Mouse (Mus musculus): ENCODE data around the gene Lrp1. TPM values are rescaled to one million over a fixed set of nuclear protein-coding genes. Genes with fewer than 3 reads are reported as not detected.

Lrp1 gene
- total RNA-seq, 1 experiment from 2014 or later: 3.2 TPM

DNA sequence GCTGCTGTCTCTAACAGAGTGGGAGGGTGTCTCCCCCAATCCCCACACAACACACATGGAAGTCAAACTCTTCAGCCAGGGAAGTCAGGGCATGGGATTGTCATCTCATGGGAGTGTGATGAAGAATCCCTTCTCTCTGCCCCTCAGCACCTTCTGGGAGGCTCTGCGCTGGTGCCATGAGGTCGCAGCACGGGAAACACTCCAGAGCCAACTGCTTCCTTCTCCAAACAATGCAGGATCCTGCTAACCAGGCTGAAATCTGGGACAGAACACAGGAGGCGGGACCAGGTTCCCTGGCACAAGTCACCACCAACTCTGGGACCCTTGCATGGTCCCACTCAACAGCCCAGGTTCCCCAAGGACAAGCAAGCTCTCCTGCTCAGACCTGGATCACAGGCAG lies 3.7 kb downstream of the Lrp1 start:
- no peak for ATAC-seq (replicated peaks; ENCODE audit: low read depth, poor library complexity, severe bottlenecking)

DNA sequence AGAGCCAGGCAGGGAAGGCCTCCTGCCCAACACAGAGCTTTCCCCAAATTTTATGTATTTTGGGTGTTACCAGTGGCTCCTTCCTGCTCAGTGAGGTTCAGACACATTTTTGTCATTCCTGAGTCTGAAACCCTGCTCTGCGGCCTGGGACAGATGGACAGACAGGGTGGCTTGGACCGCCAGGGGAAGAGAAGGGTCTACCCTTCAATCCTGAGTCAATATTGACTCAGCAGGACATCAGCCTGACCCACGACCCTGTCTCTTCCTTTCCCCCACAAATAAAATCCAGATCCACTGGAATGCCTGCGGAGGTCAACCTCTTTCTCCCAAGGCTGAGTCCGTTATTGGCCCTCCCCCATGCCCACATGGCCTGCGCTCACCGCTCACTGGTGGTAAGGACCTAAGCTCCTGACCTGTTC lies 4.7 kb downstream of the Lrp1 start:
- ATAC-seq (replicated peaks; ENCODE audit: low read depth, poor library complexity, severe bottlenecking): no peak

DNA sequence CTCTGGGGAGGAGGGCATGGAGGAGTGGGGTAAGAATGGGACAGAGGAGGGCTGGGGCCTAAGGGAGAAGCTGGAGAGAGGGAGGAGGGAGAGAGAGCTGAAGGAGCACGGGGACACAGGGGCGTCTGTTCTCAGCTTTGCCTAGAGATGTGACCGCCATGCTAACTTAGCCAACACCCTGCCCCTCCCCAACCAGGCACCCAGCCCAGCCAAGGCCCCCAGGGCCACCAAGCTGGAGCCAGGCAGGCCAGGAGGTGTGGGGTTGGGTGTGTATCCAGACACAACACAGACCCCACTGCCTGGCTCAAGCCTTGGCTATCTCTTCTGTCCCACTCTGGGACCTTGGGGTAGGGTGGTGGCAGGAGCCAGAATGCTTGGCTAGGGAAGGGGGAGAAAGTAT lies 5.4 kb downstream of the Lrp1 start:
- no peak for ATAC-seq (replicated peaks; ENCODE audit: low read depth, poor library complexity, severe bottlenecking)

DNA sequence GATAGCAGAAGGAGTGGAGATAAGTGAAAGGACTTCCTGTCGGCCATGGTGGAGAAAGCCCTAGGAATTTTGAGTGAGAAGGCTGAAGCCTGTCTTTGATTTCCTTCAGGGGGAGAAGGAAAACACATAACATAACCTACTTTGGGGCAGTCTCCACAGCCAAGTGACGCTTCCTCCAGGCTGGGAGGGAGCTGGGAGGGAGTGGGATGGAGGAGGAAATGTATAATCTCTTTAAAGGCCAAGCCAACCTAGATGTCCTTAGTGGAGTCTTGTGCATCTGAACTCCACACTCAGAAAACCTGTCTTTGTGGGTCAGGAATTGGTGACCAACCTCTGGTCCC lies 5.9 kb downstream of the Lrp1 start:
- no peak for ATAC-seq (replicated peaks; ENCODE audit: low read depth, poor library complexity, severe bottlenecking)

DNA sequence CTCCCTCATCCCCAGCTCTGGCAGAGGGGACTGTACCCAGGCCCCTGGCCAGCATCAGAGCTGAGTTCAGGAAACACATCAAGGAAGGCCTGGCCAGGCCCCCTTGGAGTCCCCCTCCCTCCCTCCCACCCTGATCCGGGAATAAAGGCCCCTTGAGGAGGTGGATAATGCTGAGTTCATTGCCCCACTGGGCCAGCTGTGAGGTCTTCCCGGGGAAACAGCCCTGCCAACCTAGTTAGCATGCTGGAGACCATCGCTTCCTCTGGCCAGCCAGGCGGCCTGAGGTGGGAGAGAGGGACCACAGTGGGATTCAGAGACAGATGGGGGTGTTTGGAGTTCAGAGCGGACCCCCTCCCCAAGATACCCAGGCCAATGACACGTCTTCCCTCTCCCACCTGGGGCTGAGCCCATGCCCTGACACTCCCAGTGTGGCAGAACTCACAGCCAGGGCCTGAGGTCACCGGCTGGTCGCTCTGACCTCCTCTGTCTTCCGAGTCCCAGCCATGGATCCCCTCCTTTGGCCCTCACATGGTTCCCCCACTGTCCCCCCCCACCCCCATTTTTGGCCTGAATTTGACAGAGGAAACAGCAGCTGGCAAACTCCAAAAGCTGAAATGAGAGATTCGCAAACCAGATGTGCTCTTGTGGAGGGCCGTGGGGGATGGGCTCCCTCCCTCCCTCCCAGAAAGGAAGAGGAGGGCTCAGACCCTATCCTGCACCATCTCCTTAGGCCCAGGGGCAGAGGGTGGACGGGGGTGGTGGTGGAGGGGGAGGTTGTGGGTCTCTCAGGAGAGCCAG lies 6.5 kb downstream of the Lrp1 start:
- no peak for ATAC-seq (replicated peaks; ENCODE audit: low read depth, poor library complexity, severe bottlenecking)

DNA sequence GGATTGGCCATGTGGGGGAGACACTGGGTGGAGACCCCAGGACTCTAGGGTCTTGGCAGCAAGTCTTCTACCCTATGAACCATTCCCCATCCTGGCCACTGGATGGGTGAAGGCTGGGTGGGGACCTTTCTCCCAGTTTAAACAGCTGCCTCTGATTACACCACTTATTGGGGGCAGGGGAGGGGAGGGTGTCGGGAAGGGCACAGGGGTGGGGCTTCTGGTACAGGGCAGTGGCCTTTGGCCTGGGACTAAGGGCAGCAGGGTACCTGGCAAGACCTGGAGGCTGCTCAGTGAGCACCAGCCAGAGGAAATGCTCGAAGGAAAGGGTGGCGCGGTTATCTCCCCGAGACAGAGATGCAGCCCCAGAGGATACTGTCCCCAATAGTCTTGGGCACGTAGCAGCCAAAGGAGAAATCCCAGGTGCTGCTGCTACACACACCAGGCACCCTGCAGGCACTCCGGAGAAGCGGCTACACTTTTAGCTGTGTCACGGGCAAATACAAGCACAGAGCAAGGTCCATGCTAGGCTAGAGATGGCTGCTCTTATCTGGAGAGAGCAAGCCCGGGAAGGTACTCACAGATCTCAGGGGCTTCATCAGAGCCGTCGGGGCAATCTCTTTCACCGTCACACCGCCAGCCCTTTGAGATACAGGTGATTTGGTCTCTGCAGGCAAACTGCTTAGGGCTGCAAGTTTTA lies 8.7 kb downstream of the Lrp1 start:
- ATAC-seq (replicated peaks; ENCODE audit: low read depth, poor library complexity, severe bottlenecking): no peak

DNA sequence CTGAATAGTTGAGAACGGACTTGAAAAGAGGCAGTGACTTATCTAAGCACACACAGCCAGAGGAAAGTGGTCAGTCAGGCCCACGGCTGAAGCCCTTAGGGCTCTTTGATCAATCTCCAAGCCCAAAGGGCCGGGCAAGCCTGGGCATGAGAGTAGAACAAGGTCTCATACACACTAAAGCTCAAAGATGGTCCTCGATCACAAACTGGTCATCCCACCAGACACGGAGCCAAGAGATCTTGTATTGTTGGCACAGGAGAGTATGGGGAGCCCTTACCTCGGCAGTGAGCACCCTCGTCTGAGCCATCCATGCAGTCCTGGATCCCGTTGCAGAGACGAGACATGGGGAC lies 10.9 kb downstream of the Lrp1 start:
- ATAC-seq (replicated peaks; ENCODE audit: low read depth, poor library complexity, severe bottlenecking): no peak

DNA sequence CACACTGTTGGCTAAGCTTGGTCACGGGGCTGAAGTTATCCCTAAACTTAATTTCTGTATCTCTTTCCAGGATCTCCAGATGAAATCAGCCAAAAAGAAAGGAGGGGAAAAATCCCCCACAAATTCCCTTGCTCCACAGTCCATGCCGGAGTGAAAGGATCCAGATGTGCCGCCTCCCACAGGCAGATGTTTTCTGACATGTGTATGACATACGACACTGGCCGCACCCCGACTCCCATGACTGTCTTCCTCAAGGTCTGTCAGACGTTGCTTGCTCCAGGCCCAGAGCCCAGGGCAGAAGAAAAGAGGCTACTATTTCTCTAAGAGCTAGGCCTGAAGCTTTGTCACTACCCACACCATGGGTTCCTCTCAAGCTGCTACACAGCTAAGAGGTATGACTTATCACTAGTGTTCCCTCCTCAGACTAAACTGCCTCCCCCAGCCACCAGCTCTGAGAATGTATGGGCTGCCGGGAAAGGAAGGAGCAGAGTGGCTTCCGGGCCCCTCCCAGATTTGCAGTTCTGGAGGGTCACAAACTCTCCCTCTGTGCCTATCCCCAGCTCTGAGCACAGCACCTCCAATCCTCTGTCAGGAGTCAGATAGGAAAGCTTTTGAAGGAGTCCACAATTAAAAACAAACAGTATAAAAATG lies 11.4 kb downstream of the Lrp1 start:
- ATAC-seq (replicated peaks; ENCODE audit: low read depth, poor library complexity, severe bottlenecking): no peak

DNA sequence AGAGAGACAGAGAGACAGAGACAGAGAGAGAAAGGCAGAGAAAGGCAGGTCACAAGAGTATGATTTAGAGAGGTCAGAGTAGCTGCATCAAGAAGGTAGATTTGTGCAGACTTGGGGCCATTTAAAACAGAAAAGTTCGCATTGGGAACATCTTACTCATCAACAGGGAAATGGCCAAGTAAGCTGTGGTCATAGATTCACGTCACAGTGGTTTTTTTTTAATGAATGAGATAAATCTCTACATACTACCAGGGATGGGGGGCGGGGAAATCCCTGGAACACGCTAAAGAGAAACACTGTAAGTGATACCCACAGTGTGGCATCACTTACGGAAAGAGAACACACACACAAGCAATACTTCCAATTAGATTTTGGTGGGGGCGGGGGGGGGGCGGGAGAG lies 13.9 kb downstream of the Lrp1 start:
- ATAC-seq (replicated peaks; ENCODE audit: low read depth, poor library complexity, severe bottlenecking): no peak

DNA sequence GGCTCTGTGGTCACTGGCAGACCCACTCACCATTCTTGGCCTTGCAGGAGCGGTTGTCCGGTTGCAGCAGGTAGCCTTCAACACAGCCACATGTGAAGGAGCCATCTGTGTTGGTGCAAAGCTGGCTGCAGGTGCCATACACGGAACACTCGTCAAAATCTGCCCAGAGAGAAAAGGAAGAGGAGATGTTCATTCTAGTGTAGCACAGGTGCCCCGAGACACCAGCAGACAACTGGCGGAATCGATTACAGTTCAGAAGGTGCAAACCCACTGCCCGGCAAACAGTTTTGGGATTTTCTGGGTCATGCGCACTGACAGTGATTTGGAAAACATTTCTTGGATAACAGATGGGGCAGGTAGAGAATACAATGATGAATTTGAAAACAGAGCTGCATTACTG lies 15.2 kb downstream of the Lrp1 start:
- ATAC-seq (replicated peaks; ENCODE audit: low read depth, poor library complexity, severe bottlenecking): no peak

DNA sequence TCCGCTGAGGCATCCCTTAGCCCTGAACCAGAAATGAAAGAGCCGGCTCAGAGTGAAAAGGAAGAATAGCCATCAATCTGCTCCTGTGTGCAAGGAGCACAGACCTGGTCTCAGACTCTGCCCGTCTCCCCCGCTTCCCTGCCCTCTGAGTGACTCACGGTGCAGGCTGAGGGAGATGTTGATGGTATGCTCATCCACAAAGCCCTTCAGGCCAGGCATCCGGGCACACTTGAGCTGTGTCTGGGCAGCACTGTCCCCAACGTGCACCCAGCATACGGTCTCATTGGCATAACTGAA lies 15.7 kb downstream of the Lrp1 start:
- ATAC-seq (replicated peaks; ENCODE audit: low read depth, poor library complexity, severe bottlenecking): no peak

DNA sequence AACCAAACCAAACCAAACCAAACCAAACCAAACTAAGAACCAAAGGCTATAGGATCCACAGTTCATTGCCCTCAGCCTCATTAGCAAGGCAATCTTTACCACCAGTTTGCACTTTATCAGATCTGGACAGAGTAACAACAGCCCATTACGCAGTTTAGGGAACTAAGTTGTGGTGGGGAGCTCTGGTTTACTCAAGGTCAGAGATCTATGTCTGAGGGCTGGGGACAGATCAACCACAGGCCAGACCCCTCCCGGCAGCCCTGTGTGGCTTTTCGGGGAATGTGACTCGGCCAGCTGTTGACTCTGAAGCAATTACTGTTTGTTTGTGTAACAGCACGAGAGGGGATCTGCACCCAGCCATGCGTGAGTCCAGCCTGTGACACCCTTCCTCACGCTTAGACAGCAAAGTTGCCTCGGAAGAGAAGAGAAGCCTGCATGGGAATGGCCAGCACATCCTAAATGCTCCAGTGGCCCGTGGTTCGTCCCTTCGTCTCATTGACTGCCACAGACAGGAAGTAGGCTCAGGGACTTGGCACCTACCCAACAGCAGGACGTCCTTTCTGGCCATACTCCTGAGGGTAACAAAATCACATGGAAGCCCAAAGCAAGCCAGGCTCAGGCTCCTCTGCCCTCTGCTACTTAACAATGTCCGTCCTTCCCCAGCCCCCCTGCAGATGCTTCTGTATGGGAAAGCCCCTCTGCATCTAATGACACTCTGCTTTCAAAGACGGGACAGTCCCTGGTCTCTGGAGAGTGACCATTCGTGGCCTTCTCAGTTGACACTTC lies 16.3 kb downstream of the Lrp1 start:
- peak; percentile 91 for ATAC-seq (replicated peaks; ENCODE audit: low read depth, poor library complexity, severe bottlenecking)

DNA sequence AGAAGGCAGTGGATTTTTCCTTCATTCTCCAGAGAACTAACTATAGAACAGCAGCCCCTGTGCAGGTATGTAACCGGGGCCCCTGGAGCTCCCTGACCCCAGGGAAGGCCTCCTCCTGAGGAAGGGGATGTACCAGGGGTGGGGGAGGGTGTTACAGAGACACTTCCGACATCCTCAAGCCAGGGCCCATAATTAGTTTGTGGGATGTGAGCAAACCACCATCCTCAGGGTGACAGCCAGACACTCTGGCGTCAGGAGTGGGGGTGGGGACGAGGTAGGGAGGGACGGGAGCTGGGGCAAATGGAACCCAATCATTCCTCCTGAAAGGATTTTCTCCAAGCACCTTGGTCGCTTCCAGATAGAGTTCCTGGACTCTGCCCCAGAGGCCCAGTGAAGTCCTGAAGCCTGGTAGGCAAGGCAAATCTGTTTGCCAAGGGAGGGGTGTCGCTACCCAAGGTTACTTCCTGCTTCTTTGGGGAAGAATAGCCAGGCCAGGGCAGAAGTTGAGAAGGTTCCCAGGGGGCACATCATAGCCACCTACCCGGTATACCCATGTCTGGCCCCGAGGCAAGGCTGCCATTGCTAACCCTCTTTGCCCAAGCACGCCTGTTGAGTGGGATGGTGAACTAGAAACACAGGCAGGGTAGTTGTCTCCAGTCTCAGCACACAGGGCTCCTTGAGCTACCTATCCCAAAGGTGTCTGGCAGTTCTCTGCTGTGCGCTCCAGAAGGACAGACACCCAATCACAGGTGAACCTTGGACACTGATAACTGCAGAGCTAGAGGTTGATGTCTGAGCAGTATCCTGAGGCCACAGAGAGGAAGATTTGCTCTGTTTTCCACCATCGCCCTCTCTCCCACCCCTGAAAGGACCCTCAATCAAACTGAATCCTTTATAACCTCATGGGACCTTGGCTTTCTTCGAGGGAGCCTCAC lies 17.2 kb downstream of the Lrp1 start:
- peak; percentile 7; the same call in 1 of the 2 replicates for ATAC-seq (replicated peaks; ENCODE audit: low read depth, poor library complexity, severe bottlenecking)

DNA sequence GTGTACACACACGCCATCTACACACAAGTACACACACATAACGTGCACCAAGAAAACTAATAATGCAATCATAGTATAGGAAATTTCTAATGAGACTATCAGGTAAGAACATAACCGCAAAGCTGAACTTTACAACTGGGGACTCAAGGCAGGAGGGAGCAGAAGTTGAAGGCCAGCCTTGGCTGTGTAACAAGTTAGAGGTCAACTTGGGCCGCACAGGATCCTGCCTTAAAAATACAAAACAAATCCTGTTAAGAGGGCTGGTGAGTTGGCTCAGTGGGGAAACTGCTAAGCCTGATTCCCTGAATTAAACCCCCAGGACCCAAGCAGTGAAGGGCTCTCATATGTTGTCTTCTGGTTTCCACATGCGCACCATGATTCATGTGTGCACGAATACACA lies 18.8 kb downstream of the Lrp1 start:
- ATAC-seq (replicated peaks; ENCODE audit: low read depth, poor library complexity, severe bottlenecking): no peak

DNA sequence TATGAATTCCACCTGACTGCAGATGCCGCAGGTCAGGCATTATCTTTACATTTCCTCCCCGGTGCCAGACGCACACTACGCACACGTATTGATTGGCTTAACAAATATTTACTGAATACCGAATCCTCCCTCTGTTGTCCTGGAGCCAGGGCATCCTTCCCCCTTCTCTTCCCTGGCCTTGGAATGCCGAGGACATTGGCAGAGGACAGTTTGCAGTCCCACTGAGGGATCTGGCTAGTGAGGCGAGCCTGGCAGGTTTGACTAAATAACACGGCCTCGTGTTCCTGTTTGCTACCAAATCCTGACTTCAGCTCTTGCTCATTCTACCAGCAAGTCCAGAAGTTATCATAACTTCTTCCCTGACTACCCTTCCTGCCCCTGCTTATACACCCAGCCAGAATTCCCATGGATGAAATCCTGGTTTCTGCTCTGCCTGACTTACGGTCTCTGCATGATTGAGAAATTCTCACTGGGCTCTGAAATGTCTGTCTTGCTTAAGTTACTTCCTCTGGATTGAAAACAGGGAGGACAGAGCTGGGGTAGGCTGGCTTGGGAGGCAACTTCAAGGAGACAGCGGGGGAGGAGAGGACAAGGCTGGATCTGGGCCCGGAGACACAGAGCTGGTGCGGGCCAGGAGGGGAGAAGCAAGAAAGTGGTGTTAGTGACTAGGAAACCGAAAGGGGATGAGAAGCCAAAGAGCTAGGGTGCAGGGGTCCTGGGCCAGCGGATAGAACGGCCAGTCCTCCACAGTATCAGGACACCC lies 21.0 kb downstream of the Lrp1 start:
- ATAC-seq (replicated peaks; ENCODE audit: low read depth, poor library complexity, severe bottlenecking): no peak

DNA sequence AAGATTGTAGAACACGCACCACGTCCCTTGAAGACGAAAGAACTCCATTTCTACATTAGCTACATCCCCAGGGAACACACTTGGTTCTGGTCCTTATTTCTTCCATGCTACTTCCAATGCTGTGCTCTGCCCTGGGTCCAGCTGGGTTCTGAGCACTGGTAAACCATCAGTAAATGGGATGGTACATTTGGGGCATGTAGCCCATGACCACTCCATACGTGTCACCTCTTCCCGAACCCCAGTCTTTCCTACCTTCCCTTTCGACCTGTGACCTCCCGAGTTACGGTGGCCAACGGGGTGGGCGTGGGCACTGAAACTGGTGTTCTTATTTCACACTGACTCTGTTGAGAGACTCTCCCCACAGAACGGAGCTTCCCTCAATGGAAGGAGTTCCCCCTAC lies 21.7 kb downstream of the Lrp1 start:
- ATAC-seq (replicated peaks; ENCODE audit: low read depth, poor library complexity, severe bottlenecking): no peak

DNA sequence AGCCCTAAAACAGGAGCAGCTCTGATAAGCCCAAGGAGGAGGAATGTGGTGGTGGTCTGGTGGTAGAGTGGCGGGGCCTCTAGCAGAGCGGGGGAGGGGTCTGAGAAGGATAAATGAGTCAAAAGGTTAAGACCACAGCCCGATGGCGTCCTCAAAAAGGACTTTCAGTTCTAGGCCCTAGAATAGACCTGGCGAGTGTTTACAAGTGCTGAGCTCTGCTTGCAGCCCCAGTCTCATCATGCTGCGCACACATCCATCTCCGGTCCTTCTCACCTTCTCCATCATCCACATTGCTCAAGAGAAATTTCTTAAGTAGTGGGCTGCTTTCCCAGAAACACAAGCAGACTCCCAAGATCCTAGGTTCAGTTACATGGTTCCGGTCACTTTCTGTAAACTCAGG lies 22.3 kb downstream of the Lrp1 start:
- ATAC-seq (replicated peaks; ENCODE audit: low read depth, poor library complexity, severe bottlenecking): no peak

DNA sequence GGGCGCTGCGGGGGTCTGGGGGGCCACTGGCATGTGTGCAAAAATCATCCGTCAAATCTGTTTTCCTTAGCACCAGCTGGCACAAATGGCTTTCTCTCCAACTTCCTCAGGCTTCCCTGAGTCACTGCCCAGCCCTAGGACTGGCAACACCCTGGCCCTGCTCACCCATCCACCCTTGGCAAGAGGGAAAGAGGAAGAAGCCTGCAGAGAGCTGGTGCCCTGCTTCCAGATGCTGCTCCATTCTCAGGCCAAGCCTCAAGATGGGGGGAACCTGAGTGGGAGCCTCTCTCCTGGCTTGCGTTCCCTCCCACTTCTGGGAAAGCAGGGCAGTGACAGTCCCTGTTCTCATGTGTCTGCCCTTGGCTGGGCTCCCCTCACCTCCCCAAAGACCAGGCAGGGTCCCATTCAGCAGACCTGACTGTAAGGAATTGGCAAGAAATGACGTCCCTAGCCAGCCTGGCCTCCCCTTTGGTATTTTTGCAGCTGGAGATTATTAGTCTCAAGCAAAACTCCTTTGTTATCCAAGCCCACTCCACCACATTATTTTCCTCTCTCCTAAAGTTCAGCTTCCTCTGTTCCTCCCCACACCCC lies 23.5 kb downstream of the Lrp1 start:
- peak; percentile 68 for ATAC-seq (replicated peaks; ENCODE audit: low read depth, poor library complexity, severe bottlenecking)
